Mouse (Mus musculus): ENCODE measurements around the gene Tenm3.

Tenm3 gene

DNA sequence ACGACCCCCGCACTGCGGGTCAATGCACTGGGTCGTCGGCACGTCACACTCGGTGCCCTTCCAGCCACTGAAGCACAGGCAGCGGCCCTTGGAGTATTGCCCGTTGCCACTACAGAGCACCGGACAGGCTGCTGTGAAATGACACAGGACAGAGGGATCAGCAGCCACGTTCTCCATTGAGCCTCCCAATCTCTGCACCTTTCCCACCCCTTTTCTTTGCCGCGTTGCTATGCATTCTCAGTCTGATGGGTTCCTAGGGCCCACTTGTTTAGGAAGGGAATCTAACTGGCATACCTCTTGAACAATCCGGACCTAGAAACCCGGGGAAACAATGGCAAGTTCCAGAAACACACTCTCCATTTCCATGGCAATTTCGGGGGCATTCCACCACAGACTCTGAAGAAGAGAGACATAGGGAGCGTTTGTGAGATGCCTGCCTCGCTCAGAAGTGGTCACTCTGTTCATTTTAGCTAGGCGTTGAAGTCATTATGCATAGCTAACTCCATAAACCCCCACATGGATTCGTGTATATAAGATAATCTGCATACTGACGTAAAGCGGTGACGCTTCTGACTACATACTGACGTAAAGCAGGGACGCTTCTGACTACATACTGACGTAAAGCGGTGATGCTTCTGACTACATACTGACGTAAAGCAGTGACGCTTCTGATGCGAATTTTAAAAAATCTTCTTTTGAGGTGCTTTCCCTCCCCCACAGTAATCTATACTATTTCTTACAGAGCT is 501.3 kb downstream of the Tenm3 start:
- no peak for DNase-seq (ENCODE audit: low read depth, low spot score)

DNA sequence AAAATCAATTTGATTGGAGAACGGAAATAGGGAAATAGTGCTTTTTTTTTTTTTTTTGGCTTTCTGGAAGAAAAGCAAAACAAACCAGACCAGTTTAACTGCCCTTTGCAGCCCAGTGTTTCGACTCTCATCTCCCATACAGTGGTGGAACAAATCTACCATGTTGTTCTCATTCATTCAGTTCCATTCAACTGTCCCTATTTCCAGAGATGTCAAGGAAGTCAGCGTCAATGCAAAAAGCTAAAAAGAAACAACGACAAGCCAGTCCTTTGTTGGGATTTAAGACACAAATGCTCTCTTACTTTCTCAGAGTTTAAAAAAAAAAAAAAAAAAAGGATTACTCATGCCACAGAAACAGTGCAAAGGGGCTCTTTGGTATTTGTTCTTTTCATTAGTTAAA is 502.1 kb downstream of the Tenm3 start:
- no peak for DNase-seq (ENCODE audit: low read depth, low spot score)

DNA sequence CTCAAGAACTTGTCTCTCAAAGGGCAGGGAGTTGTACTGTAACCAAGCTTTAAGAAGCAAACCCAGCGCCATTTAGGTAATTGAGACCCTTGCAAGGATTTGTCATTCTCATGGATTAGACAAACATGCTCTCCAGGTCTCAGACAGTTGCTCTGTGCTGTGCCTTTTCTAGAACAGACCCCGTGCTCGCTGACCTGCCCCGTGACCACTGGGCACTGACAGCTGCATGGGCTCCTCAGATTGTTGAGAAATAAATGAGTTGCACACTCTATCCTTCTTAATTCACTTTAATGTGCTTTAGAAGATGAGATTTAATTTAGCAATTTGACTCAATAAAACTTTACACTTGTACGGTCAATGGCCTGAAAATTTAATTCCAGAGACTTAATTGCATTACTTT is 502.5 kb downstream of the Tenm3 start:
- no peak for DNase-seq (ENCODE audit: low read depth, low spot score)

DNA sequence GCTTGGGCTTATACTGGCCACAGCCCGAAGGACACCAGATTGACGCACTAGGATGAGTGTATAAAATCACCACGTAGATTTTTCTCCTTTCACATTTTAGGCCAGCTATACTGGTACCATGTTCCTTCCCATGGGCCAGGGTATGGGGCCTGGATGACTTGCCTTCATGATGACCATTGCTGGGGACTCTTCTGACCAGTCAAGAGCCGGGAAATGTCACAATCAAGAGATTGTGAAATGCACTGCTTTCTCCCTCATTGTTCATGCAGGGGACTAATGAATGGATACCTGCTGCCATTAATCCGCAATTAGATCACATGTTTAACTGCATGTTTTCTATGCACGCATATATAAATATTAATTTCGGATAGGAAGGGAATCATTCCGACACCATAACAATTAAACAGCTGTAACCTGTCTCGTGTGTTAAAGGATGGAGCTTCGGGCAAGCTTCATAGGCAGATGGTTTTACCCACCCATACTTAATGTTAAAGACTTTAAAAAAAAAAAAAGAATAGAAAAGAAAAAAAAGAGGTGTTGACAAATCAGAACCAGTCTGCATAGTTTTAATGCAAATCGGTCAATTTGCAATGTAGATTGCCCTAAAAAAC is 521.0 kb downstream of the Tenm3 start:
- DNase-seq (ENCODE audit: low read depth, low spot score) = no peak

DNA sequence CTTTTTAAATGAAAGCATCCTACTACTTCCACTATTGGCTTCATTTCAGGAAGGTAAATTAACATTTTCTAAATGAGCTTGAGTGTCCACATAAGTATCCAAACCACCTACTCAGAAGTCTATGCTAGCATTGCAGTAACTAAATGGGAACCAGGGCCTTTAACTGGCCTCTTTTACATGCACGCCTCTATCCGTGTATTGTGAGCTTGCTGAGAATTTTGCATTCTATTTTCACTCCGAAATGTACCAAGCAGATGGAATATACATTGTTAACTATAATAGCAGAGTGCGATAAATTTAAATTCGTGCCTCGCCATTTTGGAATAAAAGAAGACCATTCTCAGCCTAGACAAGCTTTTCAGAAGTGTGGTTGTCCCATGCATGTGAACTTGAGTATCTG is 521.5 kb downstream of the Tenm3 start:
- DNase-seq (ENCODE audit: low read depth, low spot score) = no peak

DNA sequence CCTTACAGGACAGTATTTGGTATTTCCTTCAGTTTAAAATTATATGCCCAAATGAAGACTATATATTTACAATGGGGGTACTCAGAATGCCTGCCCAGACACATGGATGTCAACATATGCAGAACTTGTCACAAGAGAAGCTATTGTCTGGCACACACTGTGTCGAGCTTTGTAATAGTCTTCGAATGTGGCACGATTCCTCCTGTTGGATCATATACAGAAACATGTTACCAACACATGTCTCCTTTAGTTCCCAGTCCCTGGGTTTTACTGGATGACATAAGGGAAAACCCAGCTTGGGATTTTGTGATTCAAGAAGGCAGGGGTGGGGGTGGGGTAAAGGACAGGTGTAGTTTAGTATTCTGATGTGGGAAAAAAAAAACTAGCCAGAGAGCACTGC is 524.1 kb downstream of the Tenm3 start:
- no peak for DNase-seq (ENCODE audit: low read depth, low spot score)

DNA sequence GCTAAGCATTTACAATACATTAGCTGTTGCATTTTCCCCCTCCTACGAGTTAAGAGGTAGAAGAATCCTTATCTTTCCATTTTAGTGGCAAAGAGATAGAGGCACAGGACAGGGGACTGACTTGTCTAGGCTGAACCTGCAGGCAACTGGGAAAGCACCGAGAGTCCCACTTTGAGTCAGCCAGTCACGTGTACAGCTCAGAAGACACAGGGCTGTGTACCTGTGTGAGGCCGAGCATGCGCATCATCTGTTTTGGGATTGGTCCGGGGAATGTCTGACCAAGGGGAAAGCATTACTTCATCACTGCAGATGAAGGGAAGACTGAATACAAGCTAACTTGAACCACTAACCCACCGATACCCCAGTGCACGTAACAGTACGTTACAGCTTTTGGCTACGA is 526.3 kb downstream of the Tenm3 start:
- no peak for DNase-seq (ENCODE audit: low read depth, low spot score)

DNA sequence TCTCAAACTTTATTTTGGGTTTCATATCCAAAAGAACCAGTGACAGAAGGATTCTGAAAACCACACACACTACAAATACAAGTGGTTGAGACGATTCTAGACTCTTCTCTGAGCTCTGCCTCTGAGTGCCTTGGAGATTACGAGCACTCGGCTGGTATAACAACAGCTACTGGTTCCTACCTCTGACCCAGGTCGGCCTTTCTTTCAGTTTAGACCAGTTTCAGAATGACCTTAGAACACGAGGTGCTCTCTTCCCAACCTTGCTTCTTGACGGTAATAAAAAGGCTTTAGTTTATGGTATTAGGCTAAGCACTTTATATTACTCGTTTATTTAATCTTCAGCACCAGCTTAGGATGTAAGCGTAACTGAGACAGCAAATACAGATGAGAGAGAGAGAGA is 528.1 kb downstream of the Tenm3 start:
- no peak for DNase-seq (ENCODE audit: low read depth, low spot score)

DNA sequence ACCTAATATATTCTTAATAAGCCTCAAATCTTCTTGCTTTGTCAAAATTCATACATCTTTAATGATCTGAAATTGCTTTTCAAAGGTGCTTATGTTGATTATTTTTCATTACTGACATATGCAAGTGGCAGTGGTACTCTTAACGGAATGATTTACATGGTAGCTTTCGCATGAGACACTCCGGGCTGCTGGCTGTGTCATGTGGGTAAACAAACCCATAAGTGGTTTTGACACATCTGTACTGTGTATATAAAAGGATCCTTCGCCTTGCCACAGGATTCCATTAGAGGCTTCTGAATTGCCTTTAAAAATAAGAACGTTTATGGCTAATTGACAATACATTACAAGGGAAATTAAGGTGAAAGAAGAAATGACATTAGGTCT is 529.8 kb downstream of the Tenm3 start:
- no peak for DNase-seq (ENCODE audit: low read depth, low spot score)

DNA sequence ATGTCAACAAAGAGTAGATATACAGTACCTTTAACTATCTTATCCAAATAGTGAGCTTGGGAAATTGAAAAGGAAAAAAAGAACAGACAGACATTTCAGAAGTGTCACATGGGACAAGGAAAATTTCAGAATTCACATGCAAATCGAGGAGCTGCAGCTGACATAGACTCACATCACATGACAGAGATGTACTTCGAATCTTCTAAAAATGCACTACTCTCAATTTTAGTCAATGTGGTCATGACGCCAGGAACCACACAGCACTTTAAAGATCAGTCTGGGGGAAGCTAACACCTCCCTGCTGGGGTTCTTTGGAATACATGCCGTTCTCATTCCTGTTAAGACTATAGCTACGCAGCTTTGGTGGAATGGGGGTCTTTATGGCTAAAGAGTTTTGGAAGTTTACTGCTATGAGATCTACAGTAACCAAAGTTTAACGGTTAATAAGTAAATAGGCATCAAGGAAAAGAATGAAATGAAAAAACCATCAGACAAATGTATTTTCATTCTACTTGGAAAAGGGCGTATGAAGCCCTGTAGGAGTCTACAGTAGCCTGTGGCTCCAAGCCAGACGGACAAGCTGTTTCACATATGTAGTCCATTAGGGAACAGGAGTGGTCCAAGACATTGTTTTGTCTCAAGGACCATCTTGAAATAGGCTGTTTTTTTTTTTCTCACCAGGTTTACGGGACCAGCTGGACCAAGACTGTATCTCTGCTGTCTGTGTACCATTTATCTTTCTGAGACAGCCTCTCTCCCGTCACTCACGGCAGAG is 530.4 kb downstream of the Tenm3 start:
- DNase-seq (ENCODE audit: low read depth, low spot score) = peak; percentile 76

DNA sequence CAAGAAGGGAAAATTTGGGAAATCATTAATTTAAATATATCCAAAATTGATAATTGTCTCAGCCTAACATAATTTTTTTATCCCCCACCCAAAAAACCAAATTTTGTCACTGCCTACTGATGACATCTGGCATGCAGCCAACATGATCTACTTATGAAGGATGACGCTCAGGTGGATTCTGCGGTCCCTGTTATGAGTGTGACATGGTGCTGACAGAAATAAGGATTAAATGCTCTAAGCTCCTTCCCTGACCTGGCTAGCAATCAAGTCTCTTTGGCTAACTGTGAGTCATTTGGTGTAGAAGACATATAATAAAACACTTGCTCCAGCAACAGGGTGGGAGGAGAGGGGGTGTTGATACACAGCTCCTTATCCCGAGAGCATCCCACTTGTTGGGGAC is 532.0 kb downstream of the Tenm3 start:
- no peak for DNase-seq (ENCODE audit: low read depth, low spot score)

DNA sequence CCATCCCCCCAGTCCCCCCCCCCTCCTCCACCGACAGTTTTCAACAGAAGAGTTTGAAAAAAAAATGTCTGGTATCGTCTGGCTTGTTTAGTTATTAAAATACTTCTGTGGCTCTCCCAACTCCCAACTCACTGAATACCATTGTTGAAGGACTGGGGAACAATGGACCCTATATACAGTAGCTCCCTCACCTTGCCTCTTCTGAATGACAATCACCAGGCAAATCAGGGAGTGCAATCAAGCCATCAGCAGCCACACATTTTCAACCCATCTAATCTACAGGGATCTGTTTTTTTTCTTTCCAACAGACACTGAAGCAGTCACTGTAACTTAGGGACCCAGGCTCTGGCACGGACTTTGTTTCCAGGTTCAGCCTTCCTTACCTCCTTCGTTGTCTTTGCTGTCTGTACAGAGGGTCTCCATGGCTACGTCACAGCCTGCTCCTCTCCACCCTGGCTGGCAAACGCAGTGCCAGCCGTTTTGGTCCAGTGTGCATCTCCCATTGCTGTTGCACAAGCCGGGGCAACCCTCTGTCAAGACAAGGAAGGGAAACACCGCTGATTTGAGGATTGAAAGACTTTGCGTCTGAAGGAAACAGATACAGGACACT is 533.4 kb downstream of the Tenm3 start:
- DNase-seq (ENCODE audit: low read depth, low spot score) = no peak

DNA sequence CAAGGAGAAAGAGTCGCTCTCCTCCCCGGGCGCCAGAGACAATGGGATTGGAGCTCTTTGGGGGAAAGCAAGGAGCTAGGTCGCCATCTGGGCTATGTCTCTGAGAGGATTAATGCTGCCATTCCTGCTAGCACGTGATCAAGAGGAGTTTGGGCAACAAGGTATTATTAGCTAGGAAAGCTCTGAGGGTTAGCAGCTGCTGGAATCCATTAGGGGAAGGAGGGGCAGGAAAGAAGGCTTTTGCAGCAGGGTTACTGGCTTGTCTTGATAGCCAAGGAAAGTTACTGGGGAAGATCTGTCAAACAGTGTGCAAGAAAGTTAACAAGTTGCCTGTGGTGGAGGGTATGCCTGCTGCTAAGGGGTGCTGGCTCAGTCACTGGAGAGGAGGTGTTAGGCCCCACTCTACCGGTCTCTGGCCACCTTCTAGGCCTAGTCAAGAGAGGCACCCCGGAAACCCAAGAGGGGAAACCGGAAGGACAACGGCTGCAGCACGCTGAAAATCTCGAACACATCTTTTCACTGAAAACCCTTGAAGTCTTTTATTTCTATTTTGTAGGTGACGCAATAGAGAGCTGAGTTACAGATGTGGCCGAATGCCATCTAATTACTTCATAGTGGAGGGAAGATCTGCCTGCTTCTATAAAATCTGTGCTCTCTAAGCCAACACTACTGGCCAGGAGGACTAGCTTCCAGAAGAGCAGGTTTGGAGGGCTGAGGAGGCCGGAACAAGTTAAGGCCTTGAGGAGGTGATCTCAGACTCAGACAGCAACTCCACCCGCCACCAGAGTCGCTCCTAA is 534.4 kb downstream of the Tenm3 start:
- no peak for DNase-seq (ENCODE audit: low read depth, low spot score)

DNA sequence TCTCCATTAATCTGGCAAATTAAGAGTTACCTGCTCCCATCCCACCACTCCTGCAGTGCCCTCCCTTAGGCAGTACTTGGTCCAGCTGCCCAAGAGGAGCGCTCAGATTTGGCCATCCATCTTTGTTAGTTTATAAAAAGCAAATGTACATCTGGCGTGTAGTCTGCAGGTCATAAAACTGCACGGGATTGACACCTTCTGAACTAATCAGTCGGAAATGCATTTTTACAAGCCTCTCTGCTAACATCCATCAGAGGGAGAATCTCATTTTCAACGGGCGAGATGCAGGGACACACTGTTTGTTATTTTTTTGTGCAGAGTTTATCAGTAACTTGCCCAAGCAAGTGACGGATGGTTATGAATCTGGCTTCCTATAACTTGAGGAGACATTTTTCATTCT is 539.5 kb downstream of the Tenm3 start:
- DNase-seq (ENCODE audit: low read depth, low spot score) = no peak

DNA sequence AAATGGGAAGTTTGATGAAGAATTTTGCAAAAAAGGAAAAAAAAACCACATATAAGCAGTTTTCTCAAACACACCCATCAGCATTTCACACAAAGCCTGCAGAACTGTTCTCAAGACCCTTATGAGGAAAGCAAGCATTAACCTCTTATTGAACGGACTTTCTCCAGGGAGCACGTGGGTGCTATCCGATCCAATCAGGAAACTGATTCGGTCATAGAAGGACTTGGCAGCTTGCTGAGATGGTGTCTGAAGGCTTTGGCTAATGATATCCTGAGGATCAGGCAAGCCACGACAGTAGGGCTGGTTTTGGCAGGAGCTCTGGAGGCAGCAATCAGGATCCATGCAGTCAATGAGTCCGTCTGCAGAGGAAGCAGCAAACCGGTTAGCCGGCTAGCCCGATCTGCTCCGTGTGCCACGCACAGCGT is 543.1 kb downstream of the Tenm3 start:
- DNase-seq (ENCODE audit: low read depth, low spot score) = peak; percentile 62

DNA sequence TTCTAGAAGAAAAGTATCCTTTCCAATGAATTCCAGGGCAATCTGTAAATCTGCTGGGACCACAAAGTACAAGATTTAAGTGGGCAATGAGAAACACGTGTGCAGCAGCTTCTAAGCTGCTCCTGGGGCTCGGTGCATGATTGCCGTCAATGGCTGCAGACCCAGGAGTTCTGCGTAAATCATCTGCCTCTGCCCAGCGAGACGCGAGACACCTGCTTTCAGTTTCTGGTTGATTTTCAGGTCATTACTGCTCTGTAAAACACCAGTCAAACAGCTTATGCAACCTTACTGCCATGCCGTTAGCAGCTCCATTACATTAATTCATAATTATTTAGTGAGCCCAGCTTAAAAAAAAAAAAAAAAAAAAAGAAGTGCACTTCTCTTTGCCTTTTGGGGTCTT is 543.7 kb downstream of the Tenm3 start:
- no peak for DNase-seq (ENCODE audit: low read depth, low spot score)

DNA sequence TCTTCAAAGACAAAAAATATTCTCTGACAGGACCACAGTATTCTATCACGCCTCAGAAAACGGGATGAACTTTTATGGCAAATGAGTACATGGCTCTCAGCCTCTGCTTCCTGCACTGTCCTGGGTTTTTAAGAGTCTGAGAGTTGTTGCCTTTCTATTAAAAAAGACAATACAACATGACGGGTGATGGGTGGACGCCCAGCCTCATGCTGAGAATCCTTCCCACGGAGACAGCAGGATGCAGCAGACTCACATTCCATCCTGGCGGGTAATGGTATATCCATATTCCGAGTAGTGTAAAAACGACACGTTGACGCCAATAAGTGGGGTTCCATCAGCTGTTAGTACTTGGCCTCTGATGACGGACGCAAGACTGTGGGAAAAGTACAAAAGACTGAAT is 544.4 kb downstream of the Tenm3 start:
- no peak for DNase-seq (ENCODE audit: low read depth, low spot score)

DNA sequence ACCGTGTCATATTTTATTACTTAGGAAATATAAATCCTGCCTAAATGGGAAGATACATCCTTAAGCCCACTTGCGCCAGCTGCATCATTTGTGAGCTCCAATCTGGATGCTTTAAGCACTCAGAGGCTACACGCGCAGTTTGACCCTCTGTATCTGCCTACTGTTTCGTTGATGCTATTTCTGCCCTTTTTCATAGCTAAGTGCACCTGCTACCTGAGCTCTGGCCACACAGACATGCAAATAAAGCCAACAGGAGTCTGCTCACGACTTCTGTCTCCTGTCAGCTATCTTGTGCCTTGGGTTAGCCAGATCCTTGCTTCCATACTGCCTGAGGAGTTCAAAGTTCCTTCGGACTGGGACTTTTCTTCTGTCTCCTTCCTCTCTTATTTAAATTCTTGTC is 547.4 kb downstream of the Tenm3 start:
- DNase-seq (ENCODE audit: low read depth, low spot score) = no peak

DNA sequence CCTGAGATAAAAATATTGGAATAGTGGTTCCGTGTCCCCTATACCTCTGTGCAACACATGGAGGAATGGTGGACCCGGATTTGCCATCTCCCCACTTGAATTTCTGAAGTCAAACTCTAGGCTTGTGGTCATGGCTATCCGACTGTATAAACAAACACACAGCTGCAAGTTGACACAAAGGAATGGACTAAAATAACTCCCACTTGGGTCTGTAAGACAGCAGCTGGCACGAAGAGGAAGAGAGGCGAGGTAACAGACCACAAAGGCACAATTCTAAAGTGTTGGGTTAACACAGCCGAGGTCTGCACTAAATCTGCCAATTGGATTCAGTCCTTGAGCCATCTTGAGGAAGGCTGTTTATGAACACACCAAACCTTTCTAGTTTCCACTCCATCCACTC is 548.2 kb downstream of the Tenm3 start:
- no peak for DNase-seq (ENCODE audit: low read depth, low spot score)

DNA sequence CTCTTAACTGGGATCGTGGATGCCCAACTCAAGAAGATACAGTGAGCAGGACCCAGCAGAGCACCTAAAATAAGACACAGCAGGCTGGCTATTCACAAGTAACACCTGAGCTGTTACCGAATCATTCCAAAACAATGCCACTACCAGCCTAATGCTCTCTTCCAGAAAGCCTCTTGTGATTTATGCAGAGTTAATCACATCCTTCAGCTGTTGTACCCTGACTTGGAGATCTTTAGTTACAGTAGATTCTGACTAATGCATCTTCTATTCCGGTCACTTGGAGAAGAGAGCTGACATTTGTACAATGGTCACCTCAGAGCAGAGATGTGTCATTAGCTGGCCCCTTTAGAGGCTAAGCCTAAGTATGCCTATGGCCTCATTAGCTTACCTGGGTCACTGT is 550.0 kb downstream of the Tenm3 start:
- DNase-seq (ENCODE audit: low read depth, low spot score) = no peak

DNA sequence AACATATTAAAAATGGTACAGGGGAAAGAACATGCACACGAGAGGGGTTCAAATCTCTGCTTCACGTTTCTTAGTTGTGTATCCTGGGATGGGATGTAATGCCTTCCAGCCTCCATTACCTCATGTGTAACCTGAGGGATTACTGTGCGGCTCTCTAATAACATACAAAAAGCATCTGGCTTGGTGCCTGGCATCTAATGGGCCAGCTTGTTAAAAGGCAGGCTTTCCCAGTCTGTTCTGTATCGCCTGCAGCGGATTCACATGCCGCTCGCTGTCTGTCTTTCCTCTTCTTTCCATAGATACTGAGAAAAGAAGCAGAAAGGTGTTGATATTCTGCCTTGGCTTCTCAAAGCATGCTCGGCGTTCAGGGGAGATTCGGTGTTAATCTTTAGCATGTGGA is 558.3 kb downstream of the Tenm3 start:
- DNase-seq (ENCODE audit: low read depth, low spot score) = no peak

DNA sequence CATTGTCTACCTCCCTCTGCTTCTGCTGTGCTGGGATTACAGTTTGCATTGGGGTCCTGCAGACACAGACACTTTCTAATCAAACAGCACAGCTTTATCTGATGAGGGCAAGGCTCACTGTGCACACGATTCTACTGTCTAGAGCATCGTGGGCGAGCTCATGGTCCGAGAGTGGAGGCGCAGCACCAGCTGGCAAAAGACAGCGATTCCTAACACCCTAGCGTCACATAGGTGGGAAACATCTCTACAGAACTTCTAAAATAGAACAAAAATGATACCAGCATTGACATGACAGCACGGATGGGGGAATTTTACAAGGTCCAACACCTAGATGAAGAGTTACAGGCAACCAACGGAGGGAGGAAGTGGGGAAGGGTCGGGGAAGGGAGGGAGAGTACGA is 561.9 kb downstream of the Tenm3 start:
- DNase-seq (ENCODE audit: low read depth, low spot score) = peak; percentile 56

Data from brain, adult 2 months (tissue).